Mouse (Mus musculus): ENCODE measurements at regions not wholly inside any gene's neighbourhood (a gene's known extent, or its start where the extent isn't known, plus 50 kb on each side); places are given as distances from the start of the nearest gene placed in this dataset.

- Histone ChIP-seq H3K4me1 (ENCODE audit: control insufficient read depth in 1 of 2, insufficient read depth in 2 of 2, low read length in 2 of 2) (no peaks in the 10 kb centered on the region), H3K9ac (ENCODE audit: control insufficient read depth, low read depth, low read length, poor library complexity, severe bottlenecking) (no peak overlapping the region), H3K4me3 (ENCODE audit: control insufficient read depth in 1 of 2, insufficient read depth in 1 of 2, low read depth in 2 of 2, low read length in 2 of 2) (no peak overlapping the region), H3K9me3 (replicated peaks; ENCODE audit: insufficient read depth, low read length) (no peaks in the 10 kb centered on the region), H3K27me3 (ENCODE audit: control insufficient read depth in 1 of 2, insufficient read depth in 2 of 2, low read length in 2 of 2) (no peaks in the 10 kb centered on the region), H3K36me3 (ENCODE audit: control insufficient read depth in 1 of 2, insufficient read depth in 2 of 2, low read length in 2 of 2) (no peaks in the 10 kb centered on the region), H3K27ac (ENCODE audit: control insufficient read depth, low read depth, low read length) (no peak overlapping the region), H3K79me2 (ENCODE audit: control insufficient read depth, insufficient read depth, low read length, poor library complexity) (no peaks in the 10 kb centered on the region)
- TF ChIP-seq MAZ (IDR thresholded peaks at IDR 0.05; ENCODE audit: low read depth, low read length) (no peak), MAX (IDR thresholded peaks at IDR 0.05; ENCODE audit: low read length) (no peak), MYC (IDR thresholded peaks at IDR 0.05; ENCODE audit: low read depth, low read length) (no peak), CTCF (IDR thresholded peaks at IDR 0.05 in 2 of 3, conservative IDR thresholded peaks at IDR 0.05 in 1 of 3; ENCODE audit: control insufficient read depth in 1 of 3, insufficient read depth in 1 of 3, low read depth in 2 of 3, low read length in 3 of 3, poor library complexity in 1 of 3, severe bottlenecking in 1 of 3) (no peak), POLR2A (IDR thresholded peaks at IDR 0.05; ENCODE audit: control insufficient read depth in 1 of 2, insufficient read depth in 1 of 2, low read depth in 1 of 2, low read length in 2 of 2, poor library complexity in 1 of 2) (no peak), TAL1 (IDR thresholded peaks at IDR 0.05; ENCODE audit: low read length) (no peak), GATA1 (IDR thresholded peaks at IDR 0.05; ENCODE audit: low read depth, low read length) (no peak), ZC3H11A (IDR thresholded peaks at IDR 0.05; ENCODE audit: low read depth, low read length) (no peak), CHD1 (IDR thresholded peaks at IDR 0.05; ENCODE audit: low read depth, low read length) (no peak), MAFK (IDR thresholded peaks at IDR 0.05; ENCODE audit: borderline replicate concordance, low read depth, low read length) (no peak)
- no peak for DNase-seq (ENCODE audit: low read depth, low spot score)
Observed at GRCm38 (mm10) chr17:87585355-87585754, 50.4 kb upstream of the Epcam start.

Data from MEL (cell line).